Mouse (Mus musculus) frontal cortex, postnatal 10 days (tissue): ENCODE measurements at regions not wholly inside any gene's neighbourhood (a gene's known extent, or its start where the extent isn't known, plus 50 kb on each side); places are given as distances from the start of the nearest gene placed in this dataset.

Experiments
- DNase-seq, 2 experiments: peaks; one replicate each; pipeline ENCODE4 v3.0.0; 2022; ENCODE audit warnings: low spot score in 2 of 2, mixed read lengths in 1 of 2

GRCm38 (mm10) chr10:71753255-71753654, 405.7 kb downstream of the Ipmk start:
- DNase-seq = no peak

- no peak for DNase-seq
These were observed 407.2 kb downstream of the Ipmk start for GRCm38 (mm10) chr10:71754799-71755198.

- DNase-seq = no peak
These were observed 431.3 kb downstream of the Ipmk start for GRCm38 (mm10) chr10:71778903-71779302.

- no peak for DNase-seq
These were observed 441.7 kb downstream of the Ipmk start for GRCm38 (mm10) chr10:71789241-71789640.

- DNase-seq = peak in 1 of 2 experiments; percentile 6
These were observed 442.4 kb downstream of the Ipmk start for GRCm38 (mm10) chr10:71789936-71790335.

- DNase-seq = no peak
These were observed 451.1 kb downstream of the Ipmk start for GRCm38 (mm10) chr10:71798638-71799037.

- DNase-seq = no peak
These were observed 454.9 kb downstream of the Ipmk start for GRCm38 (mm10) chr10:71802457-71802856.

GRCm38 (mm10) chr10:71832633-71833032, 485.1 kb downstream of the Ipmk start:
- no peak for DNase-seq

GRCm38 (mm10) chr10:71835018-71835417, 487.5 kb downstream of the Ipmk start:
- DNase-seq = no peak

- no peak for DNase-seq
These were observed 509.5 kb downstream of the Ipmk start for GRCm38 (mm10) chr10:71857089-71857488.

- DNase-seq = peak; percentile 40 to 61
These were observed 510.0 kb downstream of the Ipmk start for GRCm38 (mm10) chr10:71857518-71857973.

- no peak for DNase-seq
These were observed 546.2 kb downstream of the Ipmk start for GRCm38 (mm10) chr10:71893726-71894125.

GRCm38 (mm10) chr10:71905029-71905428, 557.5 kb downstream of the Ipmk start:
- no peak for DNase-seq
